Mouse (Mus musculus) cerebellum, adult 2 months (tissue): ENCODE measurements around the gene Pot1b. TPM values are rescaled to one million over a fixed set of nuclear protein-coding genes. Genes with fewer than 3 reads are reported as not detected.

Experiments used
- DNase-seq, 2 experiments: peaks; one replicate each; pipeline ENCODE4 v3.0.0; 2021
- H3K27ac ChIP-seq: fragments of 200-500 bp; 2 replicates; pipeline ENCODE4 v1.5.1; 2012; ENCODE audit warnings: low read length, control low read depth, inconsistent platforms; ENCODE audit not compliant: insufficient read depth
- H3K27me3 ChIP-seq: fragments of 200-500 bp; 2 replicates; pipeline ENCODE4 v1.6.1; 2012; ENCODE audit warnings: inconsistent platforms, mild to moderate bottlenecking, low read length, moderate library complexity; ENCODE audit not compliant: control insufficient read depth, insufficient read depth
- H3K4me1 ChIP-seq: fragments of 200-500 bp; 2 replicates; pipeline ENCODE4 v1.6.1; 2011; ENCODE audit warnings: low read length; ENCODE audit not compliant: control insufficient read depth, insufficient read depth
- H3K4me3 ChIP-seq: fragments of 200-500 bp; replicated peaks from 2 replicates; pipeline ENCODE3; 2011; ENCODE audit warnings: mild to moderate bottlenecking, low read depth, low read length, control low read depth; ENCODE audit not compliant: insufficient read depth
- CTCF ChIP-seq: fragments of 200-500 bp; IDR thresholded peaks from 2 replicates; pipeline ENCODE4 v1.5.1; 2011; ENCODE audit warnings: low read depth, mild to moderate bottlenecking, control low read depth, low read length, moderate library complexity, borderline replicate concordance; ENCODE audit not compliant: insufficient read depth
- POLR2A ChIP-seq: fragments of 200-500 bp; IDR thresholded peaks from 2 replicates; pipeline ENCODE4 v1.6.1; 2011; ENCODE audit warnings: low read length, control low read depth, borderline replicate concordance; ENCODE audit not compliant: insufficient read depth
- WGBS: fragments of 180-500 bp; shearing (Covaris S2); methylation state at CpG from one replicate; pipeline ENCODE4 v1.1.7; 2018; 5-methylcytosine and 5-hydroxymethylcytosine counted together
- polyA plus RNA-seq: library from polyadenylated mRNA; depleted of rRNA; stranded (reverse); fragments of >200 nt; gene quantifications from 2 replicates; pipeline ENCODE4 v1.2.3, GENCODE M21; 2012; rRNA removed

Gene Pot1b
- polyA plus RNA-seq, 1 experiment: 7.1 TPM

GRCm38 (mm10) chr17:55702161-55702820 lies 10.1 kb downstream of the Pot1b start:
- no peak overlapping the region for H3K4me3 ChIP-seq
- no peaks in the 10 kb centered on the region for H3K4me1 ChIP-seq
- H3K27ac ChIP-seq: no peak overlapping the region
- no peak for TF ChIP-seq POLR2A
- peak; percentile 57; the same call in 1 of the 2 replicates for TF ChIP-seq CTCF
- peak; percentile 48 to 67 for DNase-seq
- no peaks in the 10 kb centered on the region for H3K27me3 ChIP-seq
- WGBS: 61% methylated on average over 3 of the region's 3 CpGs

GRCm38 (mm10) chr17:55699388-55699787 lies 13.0 kb downstream of the Pot1b start:
- TF ChIP-seq CTCF (no peak), POLR2A (no peak)
- Histone ChIP-seq H3K4me3 (no peak overlapping the region), H3K27ac (no peak overlapping the region), H3K4me1 (no peaks in the 10 kb centered on the region), H3K27me3 (no peaks in the 10 kb centered on the region)
- 87% methylated on average over 2 of the region's 2 CpGs for WGBS
- no peak for DNase-seq

- Histone ChIP-seq H3K27me3 (no peaks in the 10 kb centered on the region), H3K4me3 (no peak overlapping the region), H3K4me1 (no peaks in the 10 kb centered on the region), H3K27ac (no peak overlapping the region)
- 89% methylated on average over 2 of the region's 2 CpGs for WGBS
- TF ChIP-seq POLR2A: no peak
- TF ChIP-seq CTCF: no peak
- no peak for DNase-seq
Measured at GRCm38 (mm10) chr17:55661099-55661498, 51.3 kb downstream of the Pot1b start.

GRCm38 (mm10) chr17:55625092-55625491 lies 87.3 kb downstream of the Pot1b start, which contains the start of gene Vmn2r118:
Vmn2r118 (minus strand) TSS chr17:55625192.
- Histone ChIP-seq H3K4me3 (no peak within 1 kb of the TSS), H3K27me3 (no peaks in the 10 kb centered on the region), H3K4me1 (no peaks in the 10 kb centered on the region), H3K27ac (no peak within 1 kb of the TSS)
- no peak for TF ChIP-seq CTCF
- TF ChIP-seq POLR2A: no peak
- 87% methylated on average over 3 of the region's 3 CpGs for WGBS
- no peak for DNase-seq

Other genes with a start within 250 kb of the Pot1b start
- gene Vmn2r118, start 87.4 kb downstream of the Pot1b start, polyA plus RNA-seq: not detected in 2 replicates
- 0.10 TPM in 1 of 2 replicates, not detected in the other for gene Adgre4, start 37.4 kb upstream of the Pot1b start, polyA plus RNA-seq
- 3.6 and 4.3 TPM in 2 replicates for gene Zfp119a, start 166.3 kb upstream of the Pot1b start, polyA plus RNA-seq
- 7.7 and 8.7 TPM in 2 replicates for gene Zfp959, start 179.5 kb upstream of the Pot1b start, polyA plus RNA-seq
- 3.3 and 3.7 TPM in 2 replicates for gene Zfp119b, start 236.9 kb upstream of the Pot1b start, polyA plus RNA-seq
- 0.81 and 1.00 TPM in 2 replicates for gene Ebi3, start 240.0 kb upstream of the Pot1b start, polyA plus RNA-seq
- gene Yju2, start 246.5 kb upstream of the Pot1b start, polyA plus RNA-seq: 13.4 and 14.9 TPM in 2 replicates